Mouse (Mus musculus): ENCODE data around the gene Ubp1.

DNA sequence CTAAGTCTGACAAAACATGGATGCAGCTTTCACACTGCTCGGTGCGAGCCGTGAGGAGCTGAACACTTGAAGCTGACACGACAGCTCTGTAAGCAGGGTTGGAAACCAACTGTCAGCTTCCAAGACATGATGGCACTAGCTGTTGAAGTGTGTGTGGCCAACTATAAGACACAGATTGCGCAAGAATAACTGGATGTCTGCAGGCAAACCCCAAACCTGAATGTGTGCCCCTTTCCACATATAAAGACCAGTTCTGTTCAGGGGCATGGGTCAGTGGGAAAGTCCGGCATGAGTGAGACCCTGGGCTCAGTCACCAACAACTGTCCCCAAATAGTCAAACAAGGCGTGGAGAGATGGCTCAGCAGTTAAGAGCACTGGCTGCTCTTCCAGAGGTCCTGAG lies 62.1 kb downstream of the Ubp1 start:
- no peak for TF ChIP-seq CHD2 (IDR thresholded peaks at IDR 0.05; ENCODE audit: low read length)
- TF ChIP-seq ZKSCAN1 (IDR thresholded peaks at IDR 0.05; ENCODE audit: borderline replicate concordance, low read depth, low read length): no peak
- TF ChIP-seq USF2 (conservative IDR thresholded peaks at IDR 0.05; ENCODE audit: low read depth, low read length): no peak
- TF ChIP-seq CTCF (conservative IDR thresholded peaks at IDR 0.05 in 1 of 2, IDR thresholded peaks at IDR 0.05 in 1 of 2; ENCODE audit: low read depth in 2 of 2, low read length in 2 of 2): no peak
- TF ChIP-seq KAT2A (IDR thresholded peaks at IDR 0.05; ENCODE audit: insufficient replicate concordance, low read length): no peak
- no peak for TF ChIP-seq MAX (IDR thresholded peaks at IDR 0.05; ENCODE audit: low read length)
- TF ChIP-seq POLR2A (IDR thresholded peaks at IDR 0.05; ENCODE audit: low read depth, low read length): no peak
- no peak for TF ChIP-seq MEF2A (IDR thresholded peaks at IDR 0.05; ENCODE audit: borderline replicate concordance, low read depth, low read length)
- no peak for TF ChIP-seq TBP (conservative IDR thresholded peaks at IDR 0.05; ENCODE audit: low read depth, low read length)
- TF ChIP-seq MAFK (IDR thresholded peaks at IDR 0.05; ENCODE audit: insufficient replicate concordance, low read length): no peak
- TF ChIP-seq CHD1 (IDR thresholded peaks at IDR 0.05; ENCODE audit: low read depth, low read length): no peak

Data from CH12.LX (cell line).